Mouse (Mus musculus): ENCODE results near the gene Mad1l1. TPM values are rescaled to one million over a fixed set of nuclear protein-coding genes. Genes with fewer than 3 reads are reported as not detected.

Mad1l1 gene
- polyA plus RNA-seq, 1 experiment from 2014 or later = 33.8 TPM

Other genes starting within 250 kb of the Mad1l1 start
- gene Nudt1, start 104 bp upstream of the Mad1l1 start, polyA plus RNA-seq (2015; fragmentation: Nextera tagmentation; extraction: Ambion mirVana) = 22.3 and 22.9 TPM in 2 replicates
- gene Mrm2, start 10.3 kb upstream of the Mad1l1 start, polyA plus RNA-seq (2015; fragmentation: Nextera tagmentation; extraction: Ambion mirVana) = 21.3 and 22.1 TPM in 2 replicates
- gene Snx8, start 67.7 kb upstream of the Mad1l1 start, polyA plus RNA-seq (2015; fragmentation: Nextera tagmentation; extraction: Ambion mirVana) = 17.9 and 18.8 TPM in 2 replicates
- 96.7 and 102 TPM in 2 replicates for gene Eif3b, start 97.8 kb upstream of the Mad1l1 start, polyA plus RNA-seq (2015; fragmentation: Nextera tagmentation; extraction: Ambion mirVana)
- gene Gm4869, start 124.1 kb upstream of the Mad1l1 start, polyA plus RNA-seq (2015; fragmentation: Nextera tagmentation; extraction: Ambion mirVana) = not detected in 2 replicates
- gene Chst12, start 184.0 kb upstream of the Mad1l1 start, polyA plus RNA-seq (2015; fragmentation: Nextera tagmentation; extraction: Ambion mirVana) = 19.0 and 19.4 TPM in 2 replicates
- gene Grifin, start 243.5 kb upstream of the Mad1l1 start, polyA plus RNA-seq (2015; fragmentation: Nextera tagmentation; extraction: Ambion mirVana) = 0.33 TPM in 1 of 2 replicates, not detected in the other

All from forebrain, embryonic 15.5 days (tissue).